Mouse (Mus musculus) liver, adult 2 months (tissue): ENCODE measurements around the gene Dct.

Source experiments
- CTCF ChIP-seq: fragments of 200-500 bp; IDR thresholded peaks from 2 replicates; pipeline ENCODE4 v1.5.1; 2011; ENCODE audit warnings: low read depth, low read length, control low read depth
- POLR2A ChIP-seq: fragments of 200-500 bp; IDR thresholded peaks from 2 replicates; pipeline ENCODE4 v1.6.1; 2011; ENCODE audit warnings: low read length, control low read depth; ENCODE audit not compliant: insufficient read depth; ENCODE audit errors: extremely low read depth

GRCm38 (mm10) chr14:118089806-118090392 is 37.9 kb upstream of the Dct start:
- no peak for TF ChIP-seq POLR2A
- TF ChIP-seq CTCF = no peak
